Mouse (Mus musculus): Measurements from ENCODE around the gene Fam227b. TPM values are rescaled to one million over a fixed set of nuclear protein-coding genes. Genes with fewer than 3 reads are reported as not detected.

Fam227b gene
- total RNA-seq (2021): not detected
- long read RNA-seq, experiment 1: 0 reads
- long read RNA-seq, experiment 2: 0 reads

GRCm38 (mm10) chr2:126151855-126152571 is at the start of gene Fam227b, which contains the start of gene Dtwd1:
Gene Fam227b (minus strand): TSS chr2:126152004.
Gene Dtwd1 (plus strand): TSS chr2:126152141.
- DNase-seq: peak; percentile 99

GRCm38 (mm10) chr2:126198971-126199370 is 47.2 kb upstream of the Fam227b start:
- no peak for DNase-seq

- no peak for DNase-seq
Measured at GRCm38 (mm10) chr2:126195631-126196356, 44.0 kb upstream of the Fam227b start.

- DNase-seq: no peak
Measured at GRCm38 (mm10) chr2:126192129-126192528, 40.3 kb upstream of the Fam227b start.

GRCm38 (mm10) chr2:126191306-126191705 is 39.5 kb upstream of the Fam227b start:
- DNase-seq: no peak

GRCm38 (mm10) chr2:126171427-126171826 is 19.6 kb upstream of the Fam227b start:
- DNase-seq: no peak

- no peak for DNase-seq
Measured at GRCm38 (mm10) chr2:126166848-126167617, 15.2 kb upstream of the Fam227b start.

GRCm38 (mm10) chr2:126166335-126166734 is 14.5 kb upstream of the Fam227b start:
- no peak for DNase-seq

GRCm38 (mm10) chr2:126165277-126166018 is 13.6 kb upstream of the Fam227b start:
- DNase-seq: no peak

GRCm38 (mm10) chr2:126147723-126148122 is 4.1 kb downstream of the Fam227b start:
- no peak for DNase-seq

GRCm38 (mm10) chr2:126094616-126095015 is 57.2 kb downstream of the Fam227b start:
- no peak for DNase-seq

- DNase-seq: no peak
Measured at GRCm38 (mm10) chr2:126090432-126090831, 61.4 kb downstream of the Fam227b start.

- DNase-seq: no peak
Measured at GRCm38 (mm10) chr2:126086187-126086586, 65.6 kb downstream of the Fam227b start.

GRCm38 (mm10) chr2:126084326-126084725 is 67.5 kb downstream of the Fam227b start:
- no peak for DNase-seq

GRCm38 (mm10) chr2:126079086-126079485 is 72.7 kb downstream of the Fam227b start:
- no peak for DNase-seq

- DNase-seq: no peak
Measured at GRCm38 (mm10) chr2:126076506-126076905, 75.3 kb downstream of the Fam227b start.

GRCm38 (mm10) chr2:126073744-126074143 is 78.1 kb downstream of the Fam227b start:
- no peak for DNase-seq

- DNase-seq: no peak
Measured at GRCm38 (mm10) chr2:126069740-126070139, 82.1 kb downstream of the Fam227b start.

GRCm38 (mm10) chr2:126065303-126065856 is 86.4 kb downstream of the Fam227b start:
- no peak for DNase-seq

GRCm38 (mm10) chr2:126064814-126065213 is 87.0 kb downstream of the Fam227b start:
- DNase-seq: no peak

- no peak for DNase-seq
Measured at GRCm38 (mm10) chr2:126062876-126063275, 88.9 kb downstream of the Fam227b start.

Data from adrenal gland, postnatal 10 days (tissue).